Mouse (Mus musculus): Measurements from ENCODE around the gene Tmem233.

- TF ChIP-seq CTCF (IDR thresholded peaks at IDR 0.05; ENCODE audit: borderline replicate concordance, extremely low read depth, insufficient read depth, insufficient read length), result no peak
- TF ChIP-seq POLR2A (IDR thresholded peaks at IDR 0.05; ENCODE audit: borderline replicate concordance, extremely low read depth, insufficient read depth, insufficient read length, poor library complexity, severe bottlenecking), result no peak
Measured at GRCm38 (mm10) chr5:116080736-116081135, 2.3 kb downstream of the Tmem233 start.

Measured in brain, embryonic 14.5 days (tissue).